Mouse (Mus musculus) CH12.LX (cell line): Measurements from ENCODE around the gene Pex19.

Source experiments
- CTCF ChIP-seq, 2 experiments: IDR thresholded peaks in 1 of 2; conservative IDR thresholded peaks in 1 of 2; 2 replicates each; pipeline ENCODE4 v1.5.1; 2011 to 2012; ENCODE audit warnings: low read depth in 2 of 2, low read length in 2 of 2, improper control_type of control experiment in 1 of 2, inconsistent platforms in 1 of 2, mild to moderate bottlenecking in 1 of 2, moderate library complexity in 1 of 2
- EP300 ChIP-seq: IDR thresholded peaks from 2 replicates; pipeline ENCODE4 v1.6.1; 2011; ENCODE audit warnings: low read length, improper control_type of control experiment
- HCFC1 ChIP-seq: IDR thresholded peaks from 2 replicates; pipeline ENCODE4 v1.6.1; 2012; ENCODE audit warnings: low read depth, mild to moderate bottlenecking, inconsistent platforms, low read length, improper control_type of control experiment
- MAX ChIP-seq: IDR thresholded peaks from 2 replicates; pipeline ENCODE4 v1.6.1; 2011; ENCODE audit warnings: low read length, improper control_type of control experiment
- POLR2A ChIP-seq: IDR thresholded peaks from 2 replicates; pipeline ENCODE4 v1.6.1; 2011; ENCODE audit warnings: low read depth, mild to moderate bottlenecking, improper control_type of control experiment, low read length
- RAD21 ChIP-seq: IDR thresholded peaks from 2 replicates; pipeline ENCODE4 v1.6.1; 2011; ENCODE audit warnings: low read depth, mild to moderate bottlenecking, low read length, improper control_type of control experiment, moderate library complexity
- SIN3A ChIP-seq: IDR thresholded peaks from 2 replicates; pipeline ENCODE4 v1.6.1; 2012; ENCODE audit warnings: low read length, improper control_type of control experiment, inconsistent platforms
- ZC3H11A ChIP-seq: IDR thresholded peaks from 2 replicates; pipeline ENCODE4 v1.6.1; 2012; ENCODE audit warnings: low read depth, mild to moderate bottlenecking, inconsistent platforms, low read length, improper control_type of control experiment

- TF ChIP-seq POLR2A (no peak), MAX (no peak), SIN3A (no peak), CTCF (conservative IDR thresholded peaks at IDR 0.05 in 1 of 2, IDR thresholded peaks at IDR 0.05 in 1 of 2; ENCODE audit: low read depth in 2 of 2, low read length in 2 of 2) (no peak), RAD21 (no peak), ZC3H11A (no peak), EP300 (no peak), HCFC1 (no peak)
Measured at GRCm38 (mm10) chr1:172167911-172168310, 41.4 kb downstream of the Pex19 start.
